Mouse (Mus musculus) lung, postnatal 0 days (tissue): ENCODE data around the gene Ttc21b. TPM values are rescaled to one million over a fixed set of nuclear protein-coding genes. Genes with fewer than 3 reads are reported as not detected.

Experiments
- ATAC-seq: fragments of 200-750 bp; cut with Nextera tagmentation; 2 replicates; pipeline ENCODE4 v1.8.0; 2017; ENCODE audit warnings: moderate library complexity
- DNase-seq: peaks from one replicate; pipeline ENCODE4 v3.0.0-alpha.2; 2016; ENCODE audit warnings: low spot score
- H3K27ac ChIP-seq: fragments of 300-500 bp; sonication (generic); 2 replicates; pipeline ENCODE4 v1.5.1; 2014; ENCODE audit warnings: antibody characterized with exemption, mild to moderate bottlenecking, low read length, mixed read lengths
- H3K27me3 ChIP-seq: fragments of 300-500 bp; sonication (generic); replicated peaks from 2 replicates; pipeline ENCODE4 v1.6.1; 2014; ENCODE audit warnings: low read length, mixed read lengths; ENCODE audit not compliant: insufficient read depth
- H3K36me3 ChIP-seq: fragments of 300-500 bp; sonication (generic); 2 replicates; pipeline ENCODE4 v1.6.1; 2014; ENCODE audit warnings: low read length, mixed read lengths; ENCODE audit not compliant: insufficient read depth
- H3K4me1 ChIP-seq: fragments of 300-500 bp; sonication (generic); 2 replicates; pipeline ENCODE4 v1.6.1; 2014; ENCODE audit warnings: antibody characterized with exemption, low read depth, low read length, mixed read lengths; ENCODE audit not compliant: insufficient read depth
- H3K4me2 ChIP-seq: fragments of 300-500 bp; sonication (generic); replicated peaks from 2 replicates; pipeline ENCODE4 v1.6.1; 2014; ENCODE audit warnings: low read depth, mild to moderate bottlenecking, low read length, moderate library complexity, mixed read lengths
- H3K4me3 ChIP-seq: fragments of 300-500 bp; sonication (generic); 2 replicates; pipeline ENCODE4 v1.5.1; 2014; ENCODE audit warnings: low read depth, low read length
- H3K9ac ChIP-seq: fragments of 300-500 bp; sonication (generic); replicated peaks from 2 replicates; pipeline ENCODE4 v1.6.1; 2014; ENCODE audit warnings: low read depth, mild to moderate bottlenecking
- H3K9me3 ChIP-seq: fragments of 300-500 bp; sonication (generic); 2 replicates; pipeline ENCODE4 v1.6.1; 2016; ENCODE audit warnings: low read length, mixed read lengths
- CTCF ChIP-seq: IDR thresholded peaks from 2 replicates; pipeline ENCODE4 v1.5.1; 2016; ENCODE audit warnings: antibody characterized with exemption, mild to moderate bottlenecking
- EP300 ChIP-seq: IDR thresholded peaks from 2 replicates; pipeline ENCODE4 v1.6.1; 2016; ENCODE audit warnings: antibody characterized with exemption, mild to moderate bottlenecking, control low read depth
- WGBS: fragments of 180-500 bp; shearing (Covaris S2); extraction: QIAGEN DNeasy Blood & Tissue Kit; methylation state at CpG from one replicate; pipeline ENCODE4 v1.1.7; 2014; 5-methylcytosine and 5-hydroxymethylcytosine counted together
- polyA plus RNA-seq: library from polyadenylated mRNA; unstranded; fragments of >200 nt; fragmentation: Nextera tagmentation; extraction: Ambion mirVana; gene quantifications from 2 replicates; pipeline ENCODE4 v1.2.1, GENCODE M21; 2015

Ttc21b gene
- polyA plus RNA-seq, 1 experiment from 2014 or later: 4.9 TPM

DNA sequence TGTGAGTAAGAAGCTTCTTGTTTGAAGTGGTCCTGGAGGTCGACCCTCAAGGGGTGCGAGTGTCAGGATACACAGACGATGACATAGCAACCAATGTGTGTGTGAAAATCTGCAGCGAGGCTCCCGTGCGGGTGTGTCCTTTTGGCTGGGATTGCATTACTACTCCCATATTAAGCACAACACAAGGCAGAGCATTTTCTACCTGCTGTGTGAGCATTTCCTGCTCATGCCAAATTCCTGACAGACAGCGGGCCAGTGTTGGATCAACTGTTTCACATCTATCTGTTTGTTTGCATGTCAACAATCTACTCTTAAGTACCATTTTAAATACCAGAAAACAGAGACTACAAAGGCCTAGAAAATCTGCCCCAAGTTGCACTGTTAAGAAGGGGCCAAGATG, 79.4 kb downstream of the Ttc21b start:
- no peak overlapping the region for H3K4me3 ChIP-seq
- H3K4me2 ChIP-seq: no peak overlapping the region
- ATAC-seq: no peak
- no peaks in the 10 kb centered on the region for H3K4me1 ChIP-seq
- DNase-seq: no peak
- TF ChIP-seq CTCF: no peak
- TF ChIP-seq EP300: no peak
- no peaks in the 10 kb centered on the region for H3K9me3 ChIP-seq
- H3K27me3 ChIP-seq: no peaks in the 10 kb centered on the region
- H3K36me3 ChIP-seq: no peaks in the 10 kb centered on the region
- H3K9ac ChIP-seq: no peak overlapping the region
- WGBS: 64% methylated on average over 7 of the region's 7 CpGs
- no peak overlapping the region for H3K27ac ChIP-seq

DNA sequence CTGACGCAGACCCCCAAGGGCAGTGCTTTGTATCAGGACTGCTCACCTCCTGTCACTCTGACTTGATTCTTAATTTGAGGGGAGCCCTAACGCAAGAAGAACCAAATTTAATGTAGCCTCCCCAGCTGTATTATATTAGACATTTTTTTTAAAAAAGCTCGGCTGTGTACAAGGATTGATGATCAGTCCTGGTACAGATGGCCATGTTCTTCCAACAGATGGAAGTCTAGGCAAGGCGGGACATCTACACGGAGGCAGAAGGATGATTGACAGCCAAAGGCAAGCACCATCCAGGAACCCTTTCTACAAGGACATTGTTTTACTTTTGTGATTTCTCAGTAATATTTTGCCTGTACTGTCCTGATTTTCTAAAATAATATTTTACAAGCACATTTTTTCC, 83.3 kb downstream of the Ttc21b start:
- Histone ChIP-seq H3K36me3 (no peaks in the 10 kb centered on the region), H3K4me2 (no peak overlapping the region), H3K27ac (no peak overlapping the region), H3K9me3 (no peaks in the 10 kb centered on the region), H3K9ac (no peak overlapping the region), H3K4me3 (no peak overlapping the region), H3K4me1 (no peaks in the 10 kb centered on the region), H3K27me3 (no peaks in the 10 kb centered on the region)
- WGBS: 67% methylated on average over 5 of the region's 5 CpGs
- no peak for DNase-seq
- ATAC-seq: no peak
- TF ChIP-seq EP300: no peak
- TF ChIP-seq CTCF: no peak

DNA sequence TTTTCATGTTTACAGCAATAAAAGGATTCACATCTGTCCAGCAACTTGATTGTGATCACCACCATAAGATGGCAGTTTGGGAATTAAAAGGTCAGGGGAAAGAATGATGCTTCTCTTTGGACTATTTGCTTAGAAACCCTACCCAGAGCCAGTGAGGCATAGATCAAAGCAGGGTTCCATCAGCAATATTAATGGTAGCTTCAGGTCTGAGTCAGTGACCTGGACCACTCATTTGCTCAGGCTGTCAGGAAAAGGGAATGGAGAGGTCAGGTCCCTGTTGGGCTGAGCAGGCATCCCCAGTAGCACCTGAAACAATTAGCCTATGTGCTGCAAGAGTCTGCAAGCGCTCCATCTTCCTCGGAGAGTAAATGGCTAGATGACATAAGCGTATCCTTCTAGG, 84.8 kb downstream of the Ttc21b start:
- H3K4me1 ChIP-seq: no peaks in the 10 kb centered on the region
- no peaks in the 10 kb centered on the region for H3K36me3 ChIP-seq
- no peaks in the 10 kb centered on the region for H3K9me3 ChIP-seq
- no peak overlapping the region for H3K4me2 ChIP-seq
- DNase-seq (no peak), ATAC-seq (no peak)
- H3K4me3 ChIP-seq: no peak overlapping the region
- no peaks in the 10 kb centered on the region for H3K27me3 ChIP-seq
- no peak for TF ChIP-seq CTCF
- no peak for TF ChIP-seq EP300
- H3K27ac ChIP-seq: no peak overlapping the region
- H3K9ac ChIP-seq: no peak overlapping the region
- 82% methylated on average over 3 of the region's 3 CpGs for WGBS

DNA sequence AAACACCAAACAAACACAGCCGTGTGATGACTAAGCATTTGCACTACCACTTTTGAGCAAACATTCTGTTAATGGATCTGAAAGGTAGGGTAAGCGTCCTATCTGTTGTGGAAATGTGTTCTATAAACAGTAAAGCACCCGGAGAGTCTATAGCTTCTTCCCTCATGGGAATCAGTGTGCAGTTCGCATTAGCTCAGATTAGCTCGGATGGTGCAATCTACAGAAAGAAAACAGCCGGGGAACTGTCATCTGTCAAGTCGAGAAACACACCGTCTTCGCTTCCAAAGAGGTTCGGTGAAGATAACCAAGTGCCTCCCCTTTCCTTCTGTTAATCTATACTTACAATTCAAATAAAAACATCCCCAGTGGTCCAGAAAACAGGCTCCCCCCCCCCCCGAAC, 85.7 kb downstream of the Ttc21b start:
- Histone ChIP-seq H3K9ac (no peak overlapping the region), H3K9me3 (no peaks in the 10 kb centered on the region), H3K4me1 (no peaks in the 10 kb centered on the region), H3K27ac (no peak overlapping the region), H3K4me3 (no peak overlapping the region), H3K36me3 (no peaks in the 10 kb centered on the region), H3K4me2 (no peak overlapping the region), H3K27me3 (no peaks in the 10 kb centered on the region)
- no peak for ATAC-seq
- WGBS: 43% methylated on average over 11 of the region's 11 CpGs
- no peak for TF ChIP-seq EP300
- TF ChIP-seq CTCF: no peak
- DNase-seq: no peak

DNA sequence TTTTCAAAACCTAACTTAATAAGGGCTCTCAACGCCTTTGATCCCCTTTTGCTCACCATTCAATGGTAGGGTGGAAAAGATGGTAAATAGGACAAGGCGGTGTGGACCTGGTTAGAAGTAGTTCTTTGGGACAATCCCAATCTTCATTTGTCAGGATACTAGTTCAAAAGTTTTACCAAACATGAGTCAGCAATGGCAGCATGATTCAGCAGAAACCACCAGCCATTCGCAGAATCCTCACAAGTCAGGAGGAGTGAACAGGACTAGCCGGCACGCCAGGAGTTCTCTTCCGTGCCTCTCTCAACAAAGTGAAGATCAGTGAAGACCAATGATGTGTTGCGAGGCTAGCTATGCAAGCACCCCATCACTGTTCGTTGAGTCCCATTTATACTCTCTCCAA, 91.4 kb downstream of the Ttc21b start:
- Histone ChIP-seq H3K4me2 (no peak overlapping the region), H3K9ac (no peak overlapping the region), H3K27me3 (no peaks in the 10 kb centered on the region), H3K9me3 (no peaks in the 10 kb centered on the region), H3K4me3 (no peak overlapping the region), H3K4me1 (no peaks in the 10 kb centered on the region), H3K27ac (no peak overlapping the region), H3K36me3 (no peaks in the 10 kb centered on the region)
- DNase-seq (no peak), ATAC-seq (no peak)
- WGBS: 88% methylated on average over 8 of the region's 8 CpGs
- TF ChIP-seq EP300 (no peak), CTCF (no peak)

DNA sequence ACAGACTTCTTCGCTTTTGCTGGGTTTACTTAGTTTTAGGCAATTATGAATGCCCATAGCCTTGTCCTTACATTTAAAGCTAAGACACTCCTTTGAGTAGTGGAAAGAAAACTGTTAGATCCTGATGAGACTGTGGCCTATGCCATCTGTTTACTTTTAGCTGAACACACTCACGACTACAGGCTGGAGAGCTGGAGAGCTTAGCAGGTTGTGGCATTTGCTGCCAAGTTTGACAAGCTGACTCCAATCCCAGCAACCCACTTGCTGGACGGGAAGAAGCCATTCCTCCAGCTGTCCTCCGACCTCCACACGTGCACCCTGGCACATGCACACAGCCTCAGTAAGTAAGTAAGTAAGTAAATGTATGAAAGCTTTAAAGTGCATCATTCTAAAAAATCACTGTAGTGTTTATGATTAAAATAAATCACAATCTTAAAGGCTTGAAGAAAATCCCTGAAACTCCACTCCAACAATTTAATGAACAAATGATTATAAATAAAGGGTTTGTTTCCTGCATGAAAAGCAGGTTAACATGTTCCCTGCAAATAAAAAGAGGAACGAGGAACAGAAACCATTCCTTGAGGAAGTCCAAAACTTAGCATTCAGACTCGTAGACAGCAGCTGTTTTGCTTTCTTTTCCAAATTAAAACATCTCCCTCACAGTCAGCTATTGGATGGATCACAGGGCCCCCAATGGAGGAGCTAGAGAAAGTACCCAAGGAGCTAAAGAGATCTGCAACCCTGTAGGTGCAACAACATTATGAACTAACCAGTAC, 98.1 kb downstream of the Ttc21b start:
- Histone ChIP-seq H3K4me1 (no peaks in the 10 kb centered on the region), H3K27me3 (no peaks in the 10 kb centered on the region), H3K36me3 (no peaks in the 10 kb centered on the region), H3K4me2 (no peak overlapping the region), H3K9me3 (no peaks in the 10 kb centered on the region), H3K27ac (no peak overlapping the region), H3K9ac (no peak overlapping the region), H3K4me3 (no peak overlapping the region)
- DNase-seq (no peak), ATAC-seq (no peak)
- WGBS: 38% methylated on average over 7 of the region's 7 CpGs
- TF ChIP-seq EP300 (no peak), CTCF (no peak)
